Mouse (Mus musculus): ENCODE measurements at regions not wholly inside any gene's neighbourhood (a gene's known extent, or its start where the extent isn't known, plus 50 kb on each side); places are given as distances from the start of the nearest gene placed in this dataset.

DNA sequence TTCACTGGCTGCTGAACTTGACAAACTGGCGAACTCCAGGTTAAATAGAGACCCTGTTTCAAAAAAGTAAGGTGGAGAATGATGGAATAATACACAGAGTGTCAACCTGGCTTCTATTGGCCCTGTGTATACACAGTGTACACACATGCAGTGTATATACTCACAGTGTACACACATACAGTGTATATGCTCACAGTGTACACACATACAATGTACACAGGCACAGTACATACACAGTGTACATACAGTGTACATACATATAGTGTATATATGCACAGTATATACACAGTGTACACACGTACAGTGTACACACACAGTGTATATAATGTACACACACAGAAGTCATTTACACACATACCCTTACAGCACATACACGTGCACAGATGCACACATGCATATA is 52.4 kb upstream of the Aldh1b1 start:
- no peak for DNase-seq (ENCODE audit: low spot score)

DNA sequence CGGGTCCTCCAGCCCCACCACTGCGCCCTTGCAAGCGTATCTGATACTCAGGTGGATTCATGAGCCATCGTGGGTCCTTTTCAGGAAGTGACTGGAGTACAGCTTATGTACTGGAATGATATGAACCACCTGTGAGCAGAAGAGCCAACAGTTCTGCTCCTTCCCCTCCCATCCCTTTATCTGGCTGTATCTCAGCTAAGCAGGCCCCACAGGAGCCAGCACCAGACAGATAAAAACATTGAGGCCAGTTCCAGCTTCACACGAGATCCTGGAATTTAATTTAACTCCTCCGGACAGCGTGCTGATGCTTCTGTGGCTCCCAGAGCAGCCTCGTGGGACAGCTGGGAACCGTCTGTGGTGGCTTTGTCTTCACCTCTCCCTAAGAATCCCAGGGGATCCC is 53.1 kb upstream of the Aldh1b1 start:
- no peak for DNase-seq (ENCODE audit: low spot score)

DNA sequence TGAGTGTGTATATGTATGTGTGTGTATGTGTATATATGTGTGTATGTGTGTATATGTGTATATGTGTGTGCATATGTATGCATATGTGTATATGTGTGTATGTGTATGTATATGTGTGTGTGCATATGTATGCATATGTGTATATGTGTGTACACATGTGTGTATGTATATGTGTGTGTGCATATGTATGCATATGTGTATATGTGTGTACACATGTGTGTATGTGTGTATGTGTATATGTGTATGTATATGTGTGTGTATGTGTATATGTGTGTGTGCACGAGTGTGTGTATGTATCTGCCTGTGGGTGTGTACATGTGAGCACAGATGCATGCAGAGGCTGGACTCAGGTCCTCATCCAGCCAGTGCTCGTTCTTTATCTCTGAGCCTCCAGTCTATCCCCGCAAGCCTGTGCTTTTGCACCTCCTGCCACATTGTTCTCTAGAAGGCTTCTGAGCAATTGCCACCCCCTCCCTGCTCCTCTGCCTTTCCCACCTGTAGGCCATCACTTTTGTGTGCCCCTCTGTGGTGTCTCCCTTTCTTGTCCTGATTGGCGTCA is 53.9 kb upstream of the Aldh1b1 start:
- no peak for DNase-seq (ENCODE audit: low spot score)

DNA sequence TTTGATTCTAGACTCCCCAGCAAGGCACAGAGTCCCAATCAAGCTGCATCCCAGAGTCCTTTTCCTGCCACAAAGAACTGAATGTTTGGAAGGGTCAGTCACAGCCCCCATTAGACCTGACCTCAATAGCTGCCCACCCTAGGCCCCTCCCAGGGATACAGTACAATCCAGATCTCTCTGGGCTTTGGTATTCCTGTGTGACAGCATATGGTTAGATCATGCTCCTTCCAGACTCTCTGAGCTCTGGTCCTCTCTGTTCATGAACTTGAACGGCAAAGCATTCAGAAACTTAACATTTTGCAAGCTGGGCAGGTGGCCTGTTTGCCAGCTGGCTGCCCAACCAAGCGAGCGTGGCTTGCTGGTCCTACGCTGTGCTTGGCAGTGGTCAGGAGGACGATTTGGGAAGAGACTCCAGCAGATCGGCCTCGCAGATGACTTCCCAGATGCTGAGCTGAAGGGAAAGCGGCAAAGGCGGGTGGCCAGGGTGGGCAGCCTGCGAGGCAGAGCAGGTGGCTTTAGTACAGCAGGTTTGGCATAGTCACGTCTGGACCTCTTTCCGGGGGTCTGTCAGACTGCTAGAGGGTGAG is 58.0 kb upstream of the Aldh1b1 start:
- DNase-seq (ENCODE audit: low spot score), result no peak

DNA sequence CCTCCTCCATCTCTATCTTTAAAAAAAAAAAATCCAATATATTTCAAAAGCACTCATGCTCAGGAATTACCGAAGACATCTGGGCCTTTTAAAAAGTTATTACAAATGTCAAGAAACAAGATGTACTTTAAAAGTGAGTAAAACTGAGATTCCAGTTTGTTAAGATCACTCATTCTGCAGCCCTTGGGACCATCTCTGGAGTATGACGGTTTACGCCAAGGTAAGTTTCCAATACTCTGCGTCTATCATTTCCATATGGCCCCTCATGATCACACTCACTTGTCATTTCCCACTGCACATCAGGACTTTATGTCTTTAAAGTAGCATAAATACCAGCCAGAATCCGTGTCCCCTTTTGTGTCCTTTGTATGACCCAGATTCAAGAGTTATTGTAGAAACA is 58.5 kb upstream of the Aldh1b1 start:
- DNase-seq (ENCODE audit: low spot score), result no peak

DNA sequence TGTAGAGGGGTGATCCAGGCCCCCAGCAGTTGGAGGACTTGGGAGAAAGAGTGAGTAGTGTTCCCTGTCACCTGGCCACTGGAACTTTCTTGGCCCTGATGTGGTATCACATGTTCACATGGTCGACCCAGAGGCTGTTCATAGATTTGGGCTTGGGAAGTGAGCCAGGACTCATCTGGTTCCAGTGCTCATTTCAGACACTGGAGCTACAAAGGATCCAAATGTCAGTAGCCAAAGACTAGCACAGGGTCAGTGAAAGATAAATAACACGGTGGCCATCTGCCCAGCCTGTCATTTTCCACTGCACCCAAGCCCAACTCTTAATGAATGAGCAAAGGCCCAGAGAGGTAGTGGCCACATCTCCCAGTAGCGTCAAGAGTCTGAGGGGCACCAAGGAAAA is 59.1 kb upstream of the Aldh1b1 start:
- no peak for DNase-seq (ENCODE audit: low spot score)

DNA sequence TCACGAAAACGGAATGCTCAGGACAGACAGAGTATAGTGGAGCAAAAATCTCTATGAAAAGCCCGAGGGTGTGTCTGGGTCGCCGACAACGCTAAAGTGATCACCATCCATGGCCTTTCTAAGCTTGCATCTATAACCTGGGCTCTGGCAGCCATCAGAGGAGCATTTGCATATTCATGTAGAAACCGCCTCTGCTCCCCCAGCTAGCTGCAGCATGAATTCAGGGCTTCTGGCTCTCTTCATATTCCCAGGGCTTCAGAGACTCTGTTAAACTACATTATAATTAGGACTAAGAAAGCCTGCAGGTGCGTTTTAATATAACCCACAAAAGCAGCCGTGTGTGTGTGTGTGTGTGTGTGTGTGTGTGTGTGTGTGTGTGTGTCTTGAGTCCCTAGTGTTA is 59.7 kb upstream of the Aldh1b1 start:
- no peak for DNase-seq (ENCODE audit: low spot score)

DNA sequence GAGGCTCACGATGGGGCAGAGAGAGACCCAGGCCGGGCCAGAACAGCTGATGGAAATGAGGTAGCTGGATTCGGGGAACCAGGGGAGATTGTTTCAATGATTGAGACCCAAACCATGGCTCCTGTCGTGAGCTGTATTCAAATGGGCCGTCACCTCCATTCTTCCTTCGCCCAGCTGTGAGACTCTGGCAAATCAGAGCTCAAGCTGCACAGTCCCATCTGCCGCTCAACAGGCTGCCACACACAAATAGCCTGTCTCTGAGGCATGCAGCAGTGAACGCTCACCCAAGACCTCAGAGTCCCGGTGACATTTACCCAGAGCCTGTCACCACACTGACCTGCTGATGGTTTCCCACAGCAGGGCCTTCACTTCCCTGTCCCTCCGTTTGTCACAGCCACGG is 60.1 kb upstream of the Aldh1b1 start:
- peak; percentile 50 for DNase-seq (ENCODE audit: low spot score)

DNA sequence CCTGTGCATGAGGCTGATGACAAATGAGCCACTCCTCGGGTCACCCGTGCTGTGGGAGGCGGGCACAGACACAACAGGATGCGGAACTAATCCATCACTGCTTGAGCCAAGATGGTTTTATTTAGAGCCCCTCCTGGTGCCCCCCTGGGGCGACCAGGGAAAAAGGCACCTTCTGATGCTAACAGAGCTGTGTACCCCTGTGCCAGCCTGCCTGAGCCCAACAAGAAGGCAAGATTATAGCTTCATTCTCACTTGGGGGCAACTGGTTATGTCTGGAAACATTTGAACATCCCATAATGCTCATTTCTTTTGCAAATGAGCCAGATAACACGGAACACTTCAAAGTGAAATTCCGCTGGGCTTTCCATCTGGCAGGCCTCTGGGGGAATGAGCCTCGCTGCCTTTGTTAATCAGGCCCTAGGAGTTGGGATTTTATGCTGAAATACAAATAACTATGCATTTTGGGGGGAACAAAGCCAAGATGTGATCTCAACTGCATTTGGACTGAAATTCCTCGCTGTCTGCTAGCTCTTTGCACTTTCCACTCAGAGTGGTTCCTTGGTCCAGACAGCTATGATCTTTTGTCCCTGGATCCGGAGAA is 62.5 kb upstream of the Aldh1b1 start:
- DNase-seq (ENCODE audit: low spot score), result no peak

DNA sequence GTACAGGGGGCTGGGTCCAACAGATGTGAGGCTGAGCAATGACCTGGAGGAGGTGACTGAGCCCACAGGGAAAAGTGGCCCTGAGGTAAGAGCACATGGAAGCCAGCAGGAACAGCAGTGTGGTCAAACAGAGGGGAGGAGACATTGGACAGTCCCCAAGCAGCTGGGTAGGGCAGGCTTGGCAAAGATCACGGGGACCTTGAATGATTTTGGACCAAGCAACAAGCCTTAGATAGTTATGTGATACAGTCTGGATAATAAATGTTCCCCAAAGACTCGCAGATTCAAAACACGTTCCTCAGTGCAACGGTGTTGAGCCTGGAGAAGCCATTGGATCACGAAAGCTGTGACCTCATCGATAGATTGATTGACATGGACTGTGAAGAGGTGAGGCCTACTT is 64.8 kb upstream of the Aldh1b1 start:
- no peak for DNase-seq (ENCODE audit: low spot score)

DNA sequence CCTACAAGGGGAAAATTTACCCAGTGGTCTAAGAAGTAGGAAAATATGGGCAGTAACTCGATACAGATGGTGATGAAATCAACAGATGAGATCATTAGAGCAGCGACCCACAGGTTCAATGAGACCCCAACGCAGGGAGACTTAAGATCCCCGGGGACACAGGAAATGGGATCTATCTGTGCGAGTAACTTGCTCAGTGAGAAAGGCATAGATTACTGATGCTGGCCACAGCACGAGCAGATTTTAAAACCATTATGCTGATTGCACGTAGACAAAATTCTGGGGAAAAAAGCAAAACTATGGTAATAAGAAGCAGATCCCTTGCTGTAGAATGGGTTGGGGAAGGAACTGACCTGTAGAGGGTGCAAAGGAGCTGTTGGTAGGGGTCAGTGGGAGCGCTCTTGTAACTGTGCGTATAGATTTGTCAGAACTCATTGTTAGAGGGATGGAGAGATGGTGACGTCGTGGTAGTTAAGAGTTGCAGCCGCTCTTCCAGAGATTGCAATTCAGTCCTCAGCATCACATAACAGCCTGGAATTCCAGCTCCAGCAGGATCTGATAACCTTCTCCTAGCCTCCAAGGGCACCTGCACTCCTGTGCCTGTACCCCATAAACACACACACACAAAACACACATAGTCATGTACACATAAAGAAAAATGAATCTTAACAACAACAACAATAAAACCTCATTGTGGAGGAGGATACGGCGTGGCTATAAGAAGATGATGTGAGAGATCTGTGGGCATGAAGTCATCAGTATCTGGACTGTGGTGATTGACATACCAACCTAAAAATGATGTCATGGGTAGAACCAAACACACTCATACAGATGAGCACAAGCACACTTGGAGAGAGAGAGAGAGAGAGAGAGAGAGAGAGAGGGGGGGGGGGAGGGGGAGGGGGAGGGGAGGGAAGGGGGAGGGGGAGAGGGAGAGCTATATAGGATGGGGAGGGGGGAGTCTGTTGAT is 67.7 kb upstream of the Aldh1b1 start:
- peak; percentile 73 for DNase-seq (ENCODE audit: low spot score)

DNA sequence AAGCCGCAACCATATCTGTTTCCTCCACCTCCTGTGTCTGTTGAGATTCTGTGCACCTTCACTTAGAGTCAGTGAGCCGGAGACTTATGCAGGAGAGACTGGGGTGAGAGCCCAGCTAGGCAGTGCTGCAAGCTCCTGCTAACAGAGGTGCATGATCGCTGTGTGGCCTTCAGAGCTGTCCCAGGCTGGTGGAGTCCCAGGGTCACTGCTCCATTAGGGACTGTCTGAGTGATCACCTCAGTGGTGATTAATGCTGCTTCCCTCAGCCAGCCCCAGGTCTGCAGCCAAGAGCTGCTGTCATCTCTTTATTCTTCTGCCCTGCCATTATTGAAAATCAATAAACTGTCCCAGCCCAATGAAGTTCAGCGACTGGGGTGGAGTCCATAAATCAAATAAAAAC is 69.0 kb upstream of the Aldh1b1 start:
- no peak for DNase-seq (ENCODE audit: low spot score)

DNA sequence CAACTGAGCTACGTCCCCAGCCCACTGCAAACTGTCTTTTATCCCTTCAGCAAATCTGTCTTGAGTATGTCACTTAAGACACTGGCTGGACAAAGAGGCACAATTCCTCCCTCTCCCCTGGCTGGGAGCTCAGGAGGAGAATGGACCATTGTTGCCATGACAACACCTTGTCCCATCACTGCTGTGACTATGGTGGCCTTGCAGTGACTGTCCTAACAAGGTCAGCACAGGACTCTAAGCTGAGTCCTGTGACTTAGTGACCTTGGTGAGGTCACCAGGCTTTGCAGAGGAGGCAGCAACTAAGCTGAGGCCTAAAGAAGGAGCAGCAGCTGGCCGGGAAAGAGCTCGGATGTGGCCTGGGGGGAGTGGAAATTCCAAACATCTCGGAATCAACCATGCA is 70.0 kb upstream of the Aldh1b1 start:
- peak; percentile 37 for DNase-seq (ENCODE audit: low spot score)

DNA sequence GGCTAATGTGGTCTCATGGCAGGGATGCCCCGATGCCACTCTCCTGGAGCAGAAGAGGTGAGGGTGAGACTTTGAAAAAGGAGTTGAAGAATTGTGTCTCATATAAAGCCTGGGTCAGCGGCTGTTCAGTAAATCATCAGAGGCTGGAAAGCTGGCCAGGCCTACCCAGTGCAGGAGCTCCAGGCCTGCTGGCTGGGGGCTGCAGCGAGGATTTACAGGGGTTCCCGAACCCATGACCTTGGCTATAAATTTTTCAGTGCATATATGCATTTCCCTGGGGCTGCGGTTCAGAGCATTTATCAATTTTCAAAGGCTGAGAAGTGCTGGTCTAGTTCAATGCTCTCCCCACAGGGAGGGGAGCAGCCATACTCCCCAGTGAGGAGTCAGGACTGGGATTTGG is 70.9 kb upstream of the Aldh1b1 start:
- no peak for DNase-seq (ENCODE audit: low spot score)

DNA sequence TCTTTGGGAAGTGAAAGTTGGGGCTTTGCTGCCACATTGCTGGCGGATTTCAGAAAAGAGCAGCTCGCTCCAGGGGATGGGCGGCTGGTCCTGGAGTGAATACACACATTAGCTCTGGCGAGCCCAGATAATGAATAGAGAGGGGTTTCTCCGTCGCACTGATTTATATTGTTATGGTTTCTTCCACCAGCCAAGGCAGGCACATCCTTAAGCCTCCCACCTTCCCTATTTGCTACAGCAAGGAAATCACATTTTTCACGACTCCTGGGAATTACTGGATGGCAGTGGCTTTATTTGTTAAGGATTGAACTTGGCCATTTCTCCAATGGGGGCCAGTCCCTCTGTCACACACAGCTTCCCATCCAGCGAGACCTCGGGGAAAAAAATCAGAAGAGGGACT is 71.3 kb upstream of the Aldh1b1 start:
- DNase-seq (ENCODE audit: low spot score), result no peak

DNA sequence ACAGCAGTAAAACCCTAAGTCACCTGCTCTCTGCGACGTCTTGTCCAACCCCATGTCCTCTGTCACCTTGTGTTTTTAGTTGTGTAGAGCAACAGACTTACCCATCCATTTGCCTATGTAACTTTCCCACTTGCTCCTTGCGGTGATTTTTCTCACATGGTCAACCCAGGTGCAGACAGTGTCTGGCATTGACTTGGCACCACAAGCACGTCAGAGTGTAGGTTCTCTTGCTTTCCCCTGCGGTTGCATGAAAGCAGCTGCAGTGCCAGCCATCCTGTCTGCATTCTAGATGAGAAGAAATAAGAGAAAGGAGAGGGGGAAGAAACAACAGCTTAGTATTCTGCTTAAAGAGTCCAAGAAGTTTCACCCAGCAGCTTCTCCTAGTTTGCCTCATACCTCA is 72.0 kb upstream of the Aldh1b1 start:
- DNase-seq (ENCODE audit: low spot score), result no peak

DNA sequence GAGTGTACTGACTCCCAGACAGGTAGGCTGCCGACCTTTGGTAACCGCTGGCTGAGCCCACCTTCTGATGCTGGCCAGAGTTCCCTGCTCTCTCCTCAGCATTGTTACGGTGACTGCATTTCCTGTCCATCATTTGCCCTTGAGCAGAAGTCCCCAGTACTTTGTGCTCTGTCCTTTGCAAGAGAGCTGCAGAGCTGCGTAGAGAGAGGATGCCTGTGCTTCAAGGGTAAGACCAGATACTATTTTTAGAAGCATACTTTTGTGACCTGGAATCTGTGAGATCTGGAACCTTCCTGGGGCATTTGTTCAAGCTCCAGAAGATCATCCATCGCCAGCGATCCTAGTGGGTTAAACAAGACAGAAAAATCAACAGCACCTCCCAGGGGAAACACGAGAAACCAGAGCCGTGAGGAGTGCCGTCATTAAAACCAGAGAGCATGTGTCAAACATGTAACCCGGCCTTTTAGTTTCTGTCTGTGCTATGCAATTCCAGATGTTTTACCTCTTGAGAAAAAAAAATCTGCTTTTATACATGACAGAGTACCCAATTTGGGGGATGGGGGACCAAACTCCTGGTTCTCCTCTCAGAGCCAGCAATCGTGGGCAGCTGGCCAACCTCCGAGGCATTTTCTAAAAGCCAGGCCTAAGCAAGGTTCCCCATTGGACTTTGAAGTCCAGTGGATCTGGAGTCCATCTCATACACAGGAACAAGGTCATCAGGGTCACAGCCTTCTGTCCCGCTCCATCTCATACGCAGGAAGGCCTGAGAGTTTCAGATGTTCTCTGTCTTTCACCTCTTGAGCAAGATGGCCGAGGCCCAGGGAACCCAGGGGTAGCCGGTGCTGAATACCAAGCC is 73.5 kb upstream of the Aldh1b1 start:
- no peak for DNase-seq (ENCODE audit: low spot score)

DNA sequence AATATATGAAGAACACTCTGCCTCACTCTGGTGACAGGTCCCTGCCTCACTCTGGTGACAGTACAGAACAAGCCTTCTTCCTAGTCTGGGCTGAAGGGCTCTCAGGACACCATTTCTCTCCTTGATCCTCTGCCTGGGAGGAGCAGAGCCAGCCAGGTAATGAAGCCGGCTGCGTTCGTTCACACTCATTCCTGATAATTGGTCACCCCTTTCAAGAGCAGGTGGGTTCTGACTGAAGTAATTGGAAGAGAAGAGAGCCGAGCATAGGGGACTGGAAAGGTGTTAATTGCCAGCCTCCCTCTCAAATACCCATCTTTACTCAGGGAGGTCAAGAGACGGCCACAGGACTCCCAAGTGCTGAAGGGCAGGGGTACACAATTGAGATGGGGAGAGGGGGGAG is 78.5 kb upstream of the Aldh1b1 start:
- no peak for DNase-seq (ENCODE audit: low spot score)

DNA sequence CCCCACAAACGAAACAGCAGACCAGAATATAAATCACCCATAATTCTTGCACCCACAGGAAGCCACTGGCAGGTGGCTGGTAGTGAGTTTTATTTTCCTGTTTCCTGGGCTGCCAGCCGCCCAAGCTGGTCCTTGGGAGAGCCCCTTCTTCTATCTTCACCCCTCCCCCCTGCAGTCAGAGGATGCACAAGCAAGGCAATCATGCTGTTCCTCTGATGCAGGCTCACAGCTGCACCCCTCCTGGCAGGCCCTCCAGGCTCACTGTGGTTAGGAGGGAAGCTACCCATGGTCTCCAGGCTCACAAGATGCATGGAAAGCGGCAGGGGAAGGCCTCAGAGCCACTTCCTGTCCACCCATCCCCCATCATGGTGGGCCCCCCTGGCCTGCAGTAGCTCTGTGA is 79.3 kb upstream of the Aldh1b1 start:
- no peak for DNase-seq (ENCODE audit: low spot score)

DNA sequence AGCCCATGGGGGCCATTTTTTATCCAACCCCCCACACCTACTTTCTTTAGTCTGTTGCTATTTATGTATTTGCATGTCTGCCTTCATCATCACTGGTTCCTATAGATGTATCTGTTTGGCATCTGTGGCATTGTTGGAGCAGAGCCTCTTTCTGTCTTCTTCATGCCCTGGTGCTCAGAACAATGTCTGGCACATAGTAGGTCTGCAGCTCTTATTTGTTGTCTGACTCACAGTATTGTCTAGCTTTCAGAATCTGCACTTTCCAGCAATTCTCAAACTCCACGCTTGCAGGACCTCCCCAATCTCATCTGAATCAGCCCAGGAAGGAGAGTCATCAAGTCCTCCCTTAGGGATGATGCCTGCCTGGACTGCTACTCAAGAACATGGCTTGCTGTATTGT is 82.9 kb upstream of the Aldh1b1 start:
- no peak for DNase-seq (ENCODE audit: low spot score)

DNA sequence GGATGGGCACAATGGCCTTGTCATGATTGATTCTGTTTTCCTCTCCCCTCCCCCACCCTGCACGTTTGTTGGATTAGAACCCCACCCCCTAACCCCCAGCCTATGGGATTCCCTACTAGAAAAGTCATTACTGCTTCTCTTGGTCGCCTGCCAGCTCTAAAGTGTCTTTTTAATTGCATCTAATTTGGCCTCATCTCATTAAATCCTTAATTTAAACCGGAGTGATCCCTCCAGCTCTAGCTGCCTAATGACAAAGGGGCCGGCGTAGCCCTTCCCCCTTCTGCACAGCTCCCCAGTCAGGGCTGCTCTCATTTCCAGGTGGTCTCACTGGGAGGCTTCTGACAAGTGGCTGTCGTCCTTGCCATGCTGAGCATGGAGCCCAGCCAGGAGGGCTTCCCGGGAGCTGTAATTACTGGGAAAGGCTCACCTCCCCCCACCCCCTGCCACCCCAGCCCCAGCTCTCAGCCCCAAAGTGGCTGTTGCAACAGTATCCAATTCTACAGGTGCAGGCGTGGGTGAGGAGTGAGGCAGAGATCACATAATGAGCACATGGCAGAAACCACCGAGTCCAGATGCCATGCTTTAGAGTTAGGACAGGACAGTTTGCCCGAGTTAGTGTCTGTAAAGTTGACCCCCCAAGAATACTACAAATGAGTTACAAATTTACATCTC is 84.8 kb upstream of the Aldh1b1 start:
- DNase-seq (ENCODE audit: low spot score), result peak; percentile 71
